In genomic region chr5:123235731-123236130, GRCm38 (mm10) we compare ENCODE assay signal across 9 mouse cellular contexts. TPM values are rescaled to one million over a fixed set of nuclear protein-coding genes. Genes with fewer than 3 reads are reported as not detected.
DNase-seq lines count a peak whose midpoint lies in the region; ATAC-seq and TF ChIP-seq lines count a peak whose summit lies in the region.
"Had no signal": no experiment of that assay in that cellular context is flagged by ENCODE, and none has a peak within 500 bp of the region (broad histone marks: within the 10 kb centered on the region; RNA-seq: fewer than 3 reads in every experiment).

No protein-coding gene starts in this region.

- 48% methylated on average over 2 of the region's 2 CpGs for WGBS in hindbrain, embryonic 14.5 days
- WGBS in liver, adult 2 months: 85% methylated on average over 2 of the region's 2 CpGs
- 39% methylated on average over 2 of the region's 2 CpGs for WGBS in small intestine, adult 2 months
- 24% methylated on average over 2 of the region's 2 CpGs for WGBS in midbrain, embryonic 15.5 days

- H3K79me2 ChIP-seq in MEL (ENCODE audit: control insufficient read depth, insufficient read depth, low read length, poor library complexity): peaks cover 10% of the 10 kb centered on the region
- peaks cover 2% of the 10 kb centered on the region; the same call in 1 of the 2 replicates for H3K79me2 ChIP-seq in liver, adult 2 months (ENCODE audit: control insufficient read depth, insufficient read depth, low read length)

- H3K4me3 ChIP-seq in layer of hippocampus, adult 2 months: no peak overlapping the region
- no peak overlapping the region for H3K4me3 ChIP-seq in MEL (ENCODE audit: control insufficient read depth in 1 of 2, insufficient read depth in 1 of 2, low read depth in 2 of 2, low read length in 2 of 2)
- no peak overlapping the region for H3K4me3 ChIP-seq in hindbrain, embryonic 14.5 days (replicated peaks; ENCODE audit: low read length)
- H3K4me3 ChIP-seq in liver, adult 2 months (ENCODE audit: insufficient read depth, low read depth, low read length): no peak overlapping the region
- H3K4me3 ChIP-seq in small intestine, adult 2 months (ENCODE audit: low read depth, low read length): no peak overlapping the region
- H3K4me3 ChIP-seq in midbrain, embryonic 15.5 days: no peak overlapping the region

- DNase-seq in layer of hippocampus, adult 2 months (ENCODE audit: low spot score in 2 of 2): peak in 1 of 2 experiments; percentile 43
- no peak for DNase-seq in layer of hippocampus, postnatal 14 days (ENCODE audit: low spot score in 2 of 2)
- DNase-seq in MEL (ENCODE audit: low read depth, low spot score): peak; percentile 79
- peak; percentile 45 to 62 for DNase-seq in cerebellum, postnatal 36 days
- peak; percentile 42 for DNase-seq in hindbrain, embryonic 14.5 days (ENCODE audit: low spot score)
- DNase-seq in liver, adult 2 months (ENCODE audit: extremely low read depth, low read depth, low spot score): peak; percentile 64

- peak overlapping the region; percentile 62; the same call in 1 of the 2 replicates for H3K27ac ChIP-seq in layer of hippocampus, adult 2 months
- no peak overlapping the region for H3K27ac ChIP-seq in MEL (ENCODE audit: control insufficient read depth, low read depth, low read length)
- no peak overlapping the region for H3K27ac ChIP-seq in hindbrain, embryonic 14.5 days
- H3K27ac ChIP-seq in liver, adult 2 months (replicated peaks; ENCODE audit: insufficient read depth, low read depth, low read length): no peak overlapping the region
- H3K27ac ChIP-seq in small intestine, adult 2 months (ENCODE audit: insufficient read depth, low read depth, low read length): no peak overlapping the region
- H3K27ac ChIP-seq in midbrain, embryonic 15.5 days: no peak overlapping the region

- H3K27me3 ChIP-seq in MEL (ENCODE audit: control insufficient read depth in 1 of 2, insufficient read depth in 2 of 2, low read length in 2 of 2): no peaks in the 10 kb centered on the region
- H3K27me3 ChIP-seq in hindbrain, embryonic 14.5 days (ENCODE audit: control insufficient read depth, insufficient read depth, low read length): no peaks in the 10 kb centered on the region
- no peaks in the 10 kb centered on the region for H3K27me3 ChIP-seq in liver, adult 2 months (ENCODE audit: control insufficient read depth, insufficient read depth, low read length)
- no peaks in the 10 kb centered on the region for H3K27me3 ChIP-seq in small intestine, adult 2 months (ENCODE audit: control insufficient read depth, insufficient read depth, low read length)
- no peaks in the 10 kb centered on the region for H3K27me3 ChIP-seq in midbrain, embryonic 15.5 days (replicated peaks)

- TF ChIP-seq RAD21 in MEL (IDR thresholded peaks at IDR 0.05; ENCODE audit: low read depth, low read length): no peak; the same call in 1 of the 2 replicates

- peaks cover 5 to 10% of the 10 kb centered on the region in 2 experiments; a peak in 3 of 4 replicates for H3K4me1 ChIP-seq in MEL (ENCODE audit: control insufficient read depth in 1 of 2, insufficient read depth in 2 of 2, low read length in 2 of 2)
- no peaks in the 10 kb centered on the region for H3K4me1 ChIP-seq in hindbrain, embryonic 14.5 days (replicated peaks; ENCODE audit: control insufficient read depth, insufficient read depth, low read length)
- peaks cover 7% of the 10 kb centered on the region; the same call in 1 of the 2 replicates for H3K4me1 ChIP-seq in liver, adult 2 months (ENCODE audit: control insufficient read depth, insufficient read depth, low read length)
- no peaks in the 10 kb centered on the region for H3K4me1 ChIP-seq in small intestine, adult 2 months (ENCODE audit: control insufficient read depth, insufficient read depth, insufficient read length, low read length)
- H3K4me1 ChIP-seq in midbrain, embryonic 15.5 days: no peaks in the 10 kb centered on the region; the same call in 1 of the 2 replicates

- peaks cover 0 to 16% of the 10 kb centered on the region in 2 experiments for H3K36me3 ChIP-seq in MEL (ENCODE audit: control insufficient read depth in 1 of 2, insufficient read depth in 2 of 2, low read length in 2 of 2)
- peaks cover 56% of the 10 kb centered on the region for H3K36me3 ChIP-seq in hindbrain, embryonic 14.5 days (replicated peaks; ENCODE audit: control insufficient read depth, insufficient read depth)
- peaks cover 33% of the 10 kb centered on the region for H3K36me3 ChIP-seq in liver, adult 2 months (ENCODE audit: control insufficient read depth, insufficient read depth, low read length)
- H3K36me3 ChIP-seq in small intestine, adult 2 months (ENCODE audit: control insufficient read depth, insufficient read depth, low read length): peaks cover 9% of the 10 kb centered on the region; the same call in 1 of the 2 replicates
- peaks cover 12% of the 10 kb centered on the region for H3K36me3 ChIP-seq in midbrain, embryonic 15.5 days (replicated peaks)

- no peak for TF ChIP-seq EP300 in MEL (IDR thresholded peaks at IDR 0.05; ENCODE audit: low read depth in 1 of 2, low read length in 2 of 2)

- no peak for TF ChIP-seq POLR2A in MEL (IDR thresholded peaks at IDR 0.05; ENCODE audit: control insufficient read depth in 1 of 2, insufficient read depth in 1 of 2, low read depth in 1 of 2, low read length in 2 of 2, poor library complexity in 1 of 2)
- no peak for TF ChIP-seq POLR2A in liver, adult 2 months (IDR thresholded peaks at IDR 0.05; ENCODE audit: extremely low read depth, insufficient read depth, low read length)
- no peak for TF ChIP-seq POLR2A in small intestine, adult 2 months (IDR thresholded peaks at IDR 0.05; ENCODE audit: low read depth, low read length)

- ATAC-seq in hindbrain, embryonic 14.5 days (ENCODE audit: low FRiP score): no peak
- ATAC-seq in midbrain, embryonic 15.5 days (replicated peaks): no peak

- no peak overlapping the region for H3K4me2 ChIP-seq in hindbrain, embryonic 14.5 days (replicated peaks)
- no peak overlapping the region for H3K4me2 ChIP-seq in midbrain, embryonic 15.5 days

- H3K9ac ChIP-seq in MEL (ENCODE audit: control insufficient read depth, low read depth, low read length, poor library complexity, severe bottlenecking): no peak overlapping the region
- no peak overlapping the region for H3K9ac ChIP-seq in hindbrain, embryonic 14.5 days
- H3K9ac ChIP-seq in liver, adult 2 months (ENCODE audit: low read depth, low read length): no peak overlapping the region
- H3K9ac ChIP-seq in midbrain, embryonic 15.5 days: no peak overlapping the region

- peak; percentile 72 for TF ChIP-seq CTCF in layer of hippocampus, adult 2 months (conservative IDR thresholded peaks at IDR 0.05)
- TF ChIP-seq CTCF in MEL (IDR thresholded peaks at IDR 0.05 in 2 of 3, conservative IDR thresholded peaks at IDR 0.05 in 1 of 3; ENCODE audit: control insufficient read depth in 1 of 3, insufficient read depth in 1 of 3, low read depth in 2 of 3, low read length in 3 of 3, poor library complexity in 1 of 3, severe bottlenecking in 1 of 3): peak; percentile 78 to 86 (median 85)
- TF ChIP-seq CTCF in liver, adult 2 months (IDR thresholded peaks at IDR 0.05; ENCODE audit: low read depth, low read length): peak; percentile 87
- TF ChIP-seq CTCF in small intestine, adult 2 months (IDR thresholded peaks at IDR 0.05; ENCODE audit: extremely low read depth, insufficient read length, insufficient replicate concordance, low read depth, low read length): peak; percentile 77; the same call in 1 of the 2 replicates

- H3K9me3 ChIP-seq in MEL (replicated peaks; ENCODE audit: insufficient read depth, low read length): no peaks in the 10 kb centered on the region
- no peaks in the 10 kb centered on the region for H3K9me3 ChIP-seq in hindbrain, embryonic 14.5 days (ENCODE audit: control insufficient read depth, low read length)
- no peaks in the 10 kb centered on the region for H3K9me3 ChIP-seq in midbrain, embryonic 15.5 days

TF ChIP-seq in MEL, 35 proteins besides CTCF, POLR2A, EP300 and RAD21:
- TF ChIP-seq BHLHE40 (IDR thresholded peaks at IDR 0.05; ENCODE audit: borderline replicate concordance, low read depth, low read length) (no peak), ETS1 (IDR thresholded peaks at IDR 0.05; ENCODE audit: low read depth, low read length) (no peak), MAX (IDR thresholded peaks at IDR 0.05; ENCODE audit: low read length) (no peak), KAT2A (conservative IDR thresholded peaks at IDR 0.05; ENCODE audit: low read depth, low read length) (no peak), JUND (IDR thresholded peaks at IDR 0.05; ENCODE audit: low read depth, low read length) (no peak), TCF12 (IDR thresholded peaks at IDR 0.05; ENCODE audit: low read depth, low read length) (peak; percentile 65; the same call in 1 of the 2 replicates), GATA1 (IDR thresholded peaks at IDR 0.05; ENCODE audit: low read depth, low read length) (no peak), TBP (IDR thresholded peaks at IDR 0.05; ENCODE audit: low read depth, low read length) (no peak), USF2 (IDR thresholded peaks at IDR 0.05; ENCODE audit: borderline replicate concordance in 1 of 2, insufficient read depth in 1 of 2, low read depth in 1 of 2, low read length in 2 of 2) (no peak), SMC3 (IDR thresholded peaks at IDR 0.05; ENCODE audit: low read depth, low read length) (peak; percentile 27), ZMIZ1 (IDR thresholded peaks at IDR 0.05; ENCODE audit: low read depth, low read length) (no peak), ZNF384 (IDR thresholded peaks at IDR 0.05; ENCODE audit: low read depth, low read length) (no peak)
TF ChIP-seq in MEL: peak in this region for 2.

RNA-seq across cellular contexts. Expression of gene Wdr66, which starts 16.2 kb away (rescaled TPM):
- total RNA-seq in layer of hippocampus, adult 2 months (2021): 1 to 10 TPM; 4.5 to 5.6 TPM
- total RNA-seq in layer of hippocampus, postnatal 14 days (2021): 1 to 10 TPM; 3.7 to 5.4 TPM
- 0.82 and 1.4 TPM in 2 replicates for total RNA-seq in MEL (2012; rRNA removed)
- 1 to 10 TPM in 1 of 2 experiments, not detected in 1; 3.6 TPM for polyA plus RNA-seq in MEL (2012; ENCODE audit: insufficient read depth in 1 of 2, insufficient read length in 2 of 2, low read depth in 1 of 2, low replicate concordance in 2 of 2, missing spikeins in 1 of 2)
- polyA plus RNA-seq in hindbrain, embryonic 14.5 days (2014; fragmentation: Nextera tagmentation; extraction: Ambion mirVana): 1.6 TPM in 2 replicates
- total RNA-seq in liver, adult 2 months (2014; rRNA removed): 0.37 and 0.60 TPM in 2 replicates
- polyA plus RNA-seq in liver, adult 2 months (2012; rRNA removed): 0.35 and 0.60 TPM in 2 replicates
- 0.25 and 0.27 TPM in 2 replicates for polyA plus RNA-seq in small intestine, adult 2 months (2012; rRNA removed)
- polyA plus RNA-seq in midbrain, embryonic 15.5 days (2015; fragmentation: Nextera tagmentation; extraction: Ambion mirVana): 1.3 and 1.5 TPM in 2 replicates

RNA-seq across cellular contexts. Expression of gene Hpd, which starts 53.2 kb away (rescaled TPM):
- not detected for total RNA-seq in layer of hippocampus, adult 2 months (2021)
- total RNA-seq in layer of hippocampus, postnatal 14 days (2021): not detected
- total RNA-seq in MEL (2012; rRNA removed): not detected in 2 replicates
- not detected for polyA plus RNA-seq in MEL (2012; ENCODE audit: insufficient read depth in 1 of 2, insufficient read length in 2 of 2, low read depth in 1 of 2, low replicate concordance in 2 of 2, missing spikeins in 1 of 2)
- not detected in 2 replicates for polyA plus RNA-seq in hindbrain, embryonic 14.5 days (2014; fragmentation: Nextera tagmentation; extraction: Ambion mirVana)
- 3,614 and 3,656 TPM in 2 replicates for total RNA-seq in liver, adult 2 months (2014; rRNA removed)
- 3,813 and 5,374 TPM in 2 replicates for polyA plus RNA-seq in liver, adult 2 months (2012; rRNA removed)
- 5.5 and 19.6 TPM in 2 replicates for polyA plus RNA-seq in small intestine, adult 2 months (2012; rRNA removed)
- not detected in 2 replicates for polyA plus RNA-seq in midbrain, embryonic 15.5 days (2015; fragmentation: Nextera tagmentation; extraction: Ambion mirVana)
- polyA plus RNA-seq: neural tube, embryonic 14.5 days had no signal

Comparison
In these comparisons a context has a peak if more than half of its experiments do, and no peak if none do; other contexts are left out.
1. DNase-seq: peak in MEL (single experiment), cerebellum, postnatal 36 days (2 of 2), hindbrain, embryonic 14.5 days (single experiment) and liver, adult 2 months (single experiment); none in layer of hippocampus, postnatal 14 days (0 of 2).
2. RNA of gene Hpd, which starts 53.2 kb away (polyA plus RNA-seq): 3,813 to 5,374 TPM in liver, adult 2 months; 5.5 to 19.6 TPM in small intestine, adult 2 months, not detected in MEL, not detected in hindbrain, embryonic 14.5 days and not detected in midbrain, embryonic 15.5 days; every median in the first group is over 100 times any median in the second.
3. Peak in every context shown above with its lines, with median percentiles within 50 percentile points of each other: CTCF ChIP-seq.